Mouse (Mus musculus) urinary bladder, postnatal 14 days (tissue): Measurements from ENCODE around the gene Pip5k1b.

ENCODE experiments used
- DNase-seq: peaks from one replicate; pipeline ENCODE4 v3.0.0; 2021; ENCODE audit warnings: low spot score

The Pip5k1b gene

DNA sequence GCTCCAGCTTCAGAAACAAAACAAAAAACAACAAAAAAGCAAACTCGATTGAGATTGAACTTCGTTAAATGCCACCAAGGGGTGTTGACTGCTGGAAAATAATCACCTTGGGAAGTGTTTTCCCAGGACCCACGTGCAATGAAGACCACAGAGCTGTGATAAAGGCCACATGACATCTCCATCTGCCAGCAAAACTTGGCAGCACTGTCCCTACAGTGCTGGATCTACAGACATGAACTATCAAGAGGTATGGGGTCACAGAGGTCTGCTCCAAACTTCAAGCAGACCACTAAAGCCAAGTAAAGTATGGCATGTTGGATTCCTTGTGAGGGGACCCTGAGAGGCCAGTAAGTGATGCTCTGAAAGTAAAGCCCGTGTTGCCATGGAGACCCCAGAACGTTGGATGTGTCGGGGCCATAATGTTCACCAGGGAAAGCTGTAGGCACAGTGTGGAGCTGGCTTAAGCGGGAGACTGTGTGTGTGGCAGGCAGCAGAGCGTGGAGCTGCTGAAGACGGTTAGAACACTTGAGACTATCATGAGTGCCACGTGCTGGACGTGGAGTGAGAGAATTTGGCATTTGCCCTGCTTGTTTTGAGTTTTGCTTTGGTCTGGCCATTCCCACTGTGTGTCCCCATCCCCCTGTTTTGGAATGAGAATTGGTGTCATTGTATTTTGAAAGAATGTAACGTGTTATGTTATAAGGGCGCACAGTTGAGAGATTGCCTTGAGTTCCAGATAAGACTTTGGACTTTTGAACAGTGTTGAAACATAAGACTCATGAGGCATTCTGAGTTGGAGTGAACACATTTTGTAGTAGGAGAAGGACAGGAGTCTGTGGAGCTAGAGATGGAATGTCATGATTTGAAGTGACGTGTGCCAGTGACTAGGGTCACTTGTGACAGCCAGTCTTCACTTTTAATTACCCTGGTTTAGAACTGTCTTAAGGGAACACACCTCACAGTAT, 12.0 kb downstream of the Pip5k1b start:
- no peak for DNase-seq

DNA sequence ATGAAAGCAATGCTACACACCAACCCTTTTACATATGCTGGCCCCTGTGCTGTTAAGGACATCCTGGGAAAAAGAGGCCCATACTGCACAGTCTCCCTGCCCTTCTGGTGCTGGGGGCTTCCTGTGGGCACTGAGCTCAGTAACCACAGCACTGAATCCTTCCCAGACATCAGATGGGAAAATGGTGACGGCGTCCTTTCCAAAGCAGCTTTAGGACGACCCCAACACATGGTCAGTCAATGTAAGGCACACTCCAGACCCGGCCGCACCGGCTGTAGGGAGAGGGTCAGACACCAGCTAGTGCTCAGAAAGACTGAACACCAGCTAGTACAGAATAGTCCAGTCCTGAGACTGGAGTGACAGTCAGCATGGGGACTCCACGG, 13.4 kb downstream of the Pip5k1b start:
- DNase-seq: no peak

DNA sequence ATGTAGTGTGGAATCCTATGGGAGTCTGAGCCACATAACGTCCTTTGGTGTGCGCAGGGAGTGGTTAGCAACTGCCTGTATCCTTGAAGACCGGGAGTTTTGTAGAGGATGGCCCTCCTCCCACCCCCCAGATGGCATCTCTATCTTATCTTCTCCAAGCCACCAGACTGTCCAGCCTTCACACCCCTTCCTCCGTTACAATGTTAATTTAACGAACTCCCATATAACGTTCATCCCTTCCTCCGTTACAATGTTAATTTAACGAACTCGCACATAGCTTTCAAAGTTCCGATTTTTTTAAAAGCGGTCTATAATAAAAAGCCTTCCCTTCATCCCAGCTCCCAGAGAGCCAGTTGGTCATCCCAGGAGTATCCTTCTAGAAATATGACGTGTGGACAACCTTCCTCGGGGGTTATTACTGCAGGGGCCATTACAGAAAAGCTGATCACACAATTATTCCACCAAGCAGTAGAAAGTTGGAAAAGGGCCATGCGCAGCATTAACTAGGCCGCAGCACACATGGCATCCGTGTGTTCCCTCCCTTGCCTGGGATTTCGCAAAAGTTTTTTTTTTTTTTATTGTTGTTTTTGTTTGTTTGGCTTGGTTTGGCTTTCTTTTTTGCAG, 13.9 kb downstream of the Pip5k1b start:
- DNase-seq: no peak

DNA sequence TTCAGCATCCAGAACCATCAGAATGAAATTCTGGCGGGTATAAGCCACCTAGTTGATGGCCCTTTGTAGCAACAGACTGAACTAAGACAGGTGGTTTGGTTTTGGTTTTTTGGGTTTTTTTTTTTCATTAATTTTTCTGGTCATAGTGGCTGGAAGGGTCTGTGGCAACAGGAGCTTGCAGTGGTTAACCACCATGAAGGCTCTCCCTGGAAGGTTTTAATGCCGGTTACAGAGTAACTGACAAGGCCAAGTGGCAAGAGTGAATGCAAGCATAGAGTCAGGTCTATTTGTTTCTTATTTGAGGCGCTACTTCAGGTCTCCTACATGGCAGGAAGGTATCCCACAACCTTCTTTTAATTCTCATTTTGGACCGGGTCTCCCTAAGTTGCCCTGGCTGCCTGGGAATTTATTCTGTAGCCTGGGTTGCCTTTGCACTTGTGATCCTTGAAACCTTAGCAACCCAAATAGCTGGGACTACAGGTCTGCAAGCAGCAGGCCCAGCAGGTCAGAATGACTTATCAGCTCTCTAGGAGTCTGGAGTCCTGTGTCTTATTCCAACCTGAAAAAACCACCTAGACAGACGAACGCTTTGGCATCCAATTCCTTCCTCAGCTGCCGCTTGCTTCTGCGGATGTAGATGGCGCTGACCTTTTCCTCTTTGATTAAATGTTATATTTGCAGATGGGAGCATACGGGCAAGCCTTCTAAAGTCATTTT, 14.6 kb downstream of the Pip5k1b start:
- no peak for DNase-seq

DNA sequence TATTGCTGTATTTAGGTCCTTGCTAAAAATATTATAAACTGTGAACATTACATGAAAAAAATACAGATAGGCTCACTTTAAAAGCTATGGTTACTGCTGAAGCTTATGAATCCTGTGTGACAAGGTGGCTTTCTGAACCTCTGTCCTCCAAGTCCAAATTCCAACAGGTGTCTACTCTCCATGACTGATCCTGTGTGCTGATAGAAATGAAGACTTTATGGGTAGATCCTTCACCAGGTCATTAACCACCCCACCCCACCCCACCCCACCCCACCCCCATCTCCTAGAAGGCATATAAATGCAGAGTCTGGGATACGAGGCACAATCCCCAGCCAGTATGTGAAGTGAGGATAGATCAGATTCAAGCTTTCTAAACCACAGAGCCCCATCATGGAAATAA, 16.6 kb downstream of the Pip5k1b start:
- no peak for DNase-seq

DNA sequence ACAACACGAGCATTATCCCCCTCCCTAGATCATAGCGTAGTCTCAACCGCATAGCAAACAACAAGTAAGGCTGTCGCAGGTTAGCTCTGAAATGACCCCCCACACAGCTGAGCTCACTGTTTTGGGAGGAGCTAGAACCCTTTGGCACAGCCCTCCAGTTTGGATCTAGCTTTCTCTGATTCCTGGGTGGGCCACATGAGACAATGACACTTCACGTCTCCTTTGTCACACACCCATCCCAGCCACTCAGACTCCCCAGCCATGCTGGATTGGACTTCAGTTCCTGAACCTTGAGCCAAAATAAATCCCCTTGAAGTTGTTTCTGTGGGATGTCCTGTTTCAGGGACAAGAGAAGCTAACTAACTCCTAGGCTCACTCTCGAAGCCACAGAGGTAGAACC, 17.5 kb downstream of the Pip5k1b start:
- no peak for DNase-seq

DNA sequence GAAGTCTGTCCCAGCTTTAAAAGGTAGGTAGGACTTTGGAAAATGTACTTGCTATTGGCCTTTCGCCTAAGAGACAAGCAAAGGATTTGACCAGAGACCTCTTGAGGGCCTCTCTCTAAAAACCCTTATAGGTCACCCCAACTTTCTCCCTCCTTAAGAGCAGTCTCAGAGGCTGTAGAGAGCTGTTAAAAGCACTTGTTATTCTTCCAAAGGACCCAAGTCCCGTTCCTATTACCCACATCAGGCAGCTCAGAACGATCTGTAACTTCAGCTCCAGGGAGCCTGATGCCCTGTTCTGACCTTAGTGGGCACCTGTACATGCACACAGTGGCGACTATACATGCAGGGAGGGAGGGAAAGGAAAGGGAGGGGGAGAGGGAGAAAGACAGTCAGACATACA, 18.0 kb downstream of the Pip5k1b start:
- no peak for DNase-seq

DNA sequence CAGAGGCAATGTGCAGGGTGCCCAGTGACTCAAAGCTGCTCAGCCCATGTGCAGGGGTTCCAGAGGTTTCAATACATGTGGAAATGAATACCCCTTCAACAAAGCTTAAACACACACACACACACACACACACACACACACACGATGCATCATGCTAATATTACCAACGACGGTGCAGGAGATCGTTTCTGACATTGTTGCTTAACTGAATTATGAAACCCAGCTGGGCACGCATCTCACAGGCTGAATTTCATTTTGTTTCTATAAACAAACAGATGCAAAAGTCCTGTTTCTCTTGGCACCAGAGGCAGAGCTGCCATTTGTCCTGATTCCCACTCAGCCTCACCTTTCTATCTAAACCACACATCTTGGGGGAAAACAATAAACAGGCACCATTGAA, 18.8 kb downstream of the Pip5k1b start:
- no peak for DNase-seq

DNA sequence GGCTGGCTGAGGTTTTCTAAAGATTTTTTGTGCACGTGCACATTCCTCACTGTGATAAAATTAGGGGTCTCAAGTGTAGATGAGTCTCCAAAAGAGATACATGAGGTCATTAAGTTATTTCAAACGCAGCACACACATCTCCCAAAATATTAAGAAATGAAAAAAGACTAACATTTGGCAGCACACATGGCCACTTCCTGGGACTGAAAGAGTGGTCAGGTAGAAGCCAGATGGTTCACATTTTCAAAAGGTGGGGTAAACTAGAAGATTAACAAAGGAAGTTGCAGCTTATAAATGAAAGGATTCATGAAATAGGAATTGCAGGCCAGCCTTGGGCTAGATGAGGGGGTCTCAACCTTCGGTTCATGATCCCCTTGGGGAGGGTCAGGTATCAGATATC, 19.4 kb downstream of the Pip5k1b start:
- DNase-seq: no peak

DNA sequence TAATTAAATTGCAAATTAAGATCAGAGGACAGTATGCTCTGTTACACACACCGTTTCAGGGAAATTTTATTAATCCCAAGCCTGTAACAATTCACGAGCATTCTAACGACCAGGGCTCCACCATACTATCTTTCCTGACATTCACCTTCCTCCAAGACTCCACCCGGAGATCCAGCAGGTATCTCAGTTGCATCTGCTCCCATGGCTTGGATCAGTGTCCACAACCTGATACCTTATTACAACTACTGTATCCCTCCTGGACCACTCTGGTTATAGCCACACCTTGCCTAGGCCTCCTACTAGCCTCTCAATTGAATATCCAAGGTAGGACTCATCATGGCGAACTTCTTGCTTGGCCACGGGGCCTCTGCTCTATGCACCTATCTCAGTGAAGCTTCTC, 20.5 kb downstream of the Pip5k1b start:
- DNase-seq: no peak

DNA sequence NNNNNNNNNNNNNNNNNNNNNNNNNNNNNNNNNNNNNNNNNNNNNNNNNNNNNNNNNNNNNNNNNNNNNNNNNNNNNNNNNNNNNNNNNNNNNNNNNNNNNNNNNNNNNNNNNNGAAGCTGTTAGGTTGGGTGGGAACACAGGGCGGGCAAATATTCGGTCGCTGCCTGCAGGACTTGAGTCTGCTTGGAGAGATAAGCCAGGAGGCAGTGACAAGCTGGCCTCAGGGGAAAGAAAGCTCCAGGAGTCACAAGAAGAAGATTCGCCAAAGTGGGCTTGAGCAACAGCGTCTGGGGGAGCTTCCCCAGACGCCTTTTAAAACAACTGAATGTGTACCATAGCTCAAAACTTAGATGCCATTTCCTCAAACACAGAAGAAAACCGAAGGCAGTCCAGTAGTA, 20.9 kb downstream of the Pip5k1b start:
- no peak for DNase-seq

DNA sequence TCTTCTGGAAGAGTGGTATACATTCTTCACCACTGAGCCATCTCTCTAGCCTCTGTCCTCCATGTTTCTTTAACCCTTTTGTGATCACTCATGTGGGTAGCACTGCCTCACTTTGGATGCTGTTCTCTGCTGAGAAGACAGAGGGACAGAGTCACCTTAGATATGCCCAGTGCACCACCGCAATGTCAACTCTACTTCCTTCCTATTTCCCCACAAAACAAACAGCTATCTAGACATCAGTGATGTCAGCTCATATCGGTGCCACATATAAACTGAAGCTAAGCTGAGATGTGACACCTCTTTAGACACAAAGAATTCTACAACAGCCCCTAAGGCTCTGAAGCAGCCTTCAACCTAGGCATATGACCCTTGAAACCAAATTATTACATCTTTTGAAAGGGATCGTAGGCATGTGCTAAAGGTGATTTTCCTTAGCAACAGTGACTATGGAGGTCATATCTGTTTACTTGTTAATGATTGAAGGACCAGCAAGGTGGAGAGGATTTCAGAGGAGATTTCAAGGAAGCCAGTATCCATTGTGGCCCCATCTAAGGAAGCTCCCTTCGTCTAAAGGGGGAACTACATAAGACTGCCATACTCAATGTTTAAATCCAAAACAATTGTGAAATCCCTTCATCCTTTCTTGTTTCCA, 26.6 kb downstream of the Pip5k1b start:
- no peak for DNase-seq

DNA sequence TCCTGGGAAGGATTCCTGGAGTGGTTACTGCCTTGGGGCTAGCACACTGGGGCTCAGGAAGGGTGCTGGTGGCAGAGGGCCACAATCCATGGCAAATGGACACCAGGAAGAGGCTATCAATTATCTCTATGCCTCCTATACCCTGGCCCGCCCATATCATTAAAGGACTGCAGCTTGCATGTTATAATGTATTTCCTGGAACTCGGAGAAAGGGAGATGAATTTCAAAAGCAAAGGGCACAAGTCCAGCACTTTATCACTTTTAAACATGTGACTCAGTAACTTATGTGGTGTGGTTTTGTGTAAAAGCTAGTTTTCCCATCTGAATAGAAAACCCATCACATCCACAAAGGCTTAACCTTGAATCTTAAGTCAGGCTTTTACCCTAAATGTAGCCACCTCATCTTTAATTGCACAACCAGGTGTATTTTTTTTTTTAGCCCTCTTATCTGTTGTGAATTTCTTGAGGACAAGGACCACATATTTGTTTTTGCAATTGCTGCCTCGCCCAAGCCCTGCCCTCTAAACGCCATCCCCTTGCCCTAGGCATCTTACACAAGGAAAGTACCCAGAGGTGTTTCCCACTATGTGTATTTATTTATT, 27.4 kb downstream of the Pip5k1b start:
- no peak for DNase-seq

DNA sequence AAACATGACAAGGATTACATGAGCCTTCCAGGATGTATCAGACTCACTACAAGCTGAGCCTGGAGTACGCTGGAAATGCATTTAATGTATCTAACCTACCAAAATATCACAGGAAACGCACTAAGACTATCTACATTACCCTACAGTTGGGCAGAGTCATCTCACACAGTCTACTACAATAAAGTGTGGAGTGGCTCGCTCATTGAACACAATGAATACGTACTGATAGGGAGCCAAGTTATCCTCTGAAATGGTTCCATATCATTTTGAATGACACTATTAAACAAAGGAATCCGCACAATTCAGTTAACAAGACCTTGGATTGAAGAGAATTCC, 28.1 kb downstream of the Pip5k1b start:
- DNase-seq: no peak

DNA sequence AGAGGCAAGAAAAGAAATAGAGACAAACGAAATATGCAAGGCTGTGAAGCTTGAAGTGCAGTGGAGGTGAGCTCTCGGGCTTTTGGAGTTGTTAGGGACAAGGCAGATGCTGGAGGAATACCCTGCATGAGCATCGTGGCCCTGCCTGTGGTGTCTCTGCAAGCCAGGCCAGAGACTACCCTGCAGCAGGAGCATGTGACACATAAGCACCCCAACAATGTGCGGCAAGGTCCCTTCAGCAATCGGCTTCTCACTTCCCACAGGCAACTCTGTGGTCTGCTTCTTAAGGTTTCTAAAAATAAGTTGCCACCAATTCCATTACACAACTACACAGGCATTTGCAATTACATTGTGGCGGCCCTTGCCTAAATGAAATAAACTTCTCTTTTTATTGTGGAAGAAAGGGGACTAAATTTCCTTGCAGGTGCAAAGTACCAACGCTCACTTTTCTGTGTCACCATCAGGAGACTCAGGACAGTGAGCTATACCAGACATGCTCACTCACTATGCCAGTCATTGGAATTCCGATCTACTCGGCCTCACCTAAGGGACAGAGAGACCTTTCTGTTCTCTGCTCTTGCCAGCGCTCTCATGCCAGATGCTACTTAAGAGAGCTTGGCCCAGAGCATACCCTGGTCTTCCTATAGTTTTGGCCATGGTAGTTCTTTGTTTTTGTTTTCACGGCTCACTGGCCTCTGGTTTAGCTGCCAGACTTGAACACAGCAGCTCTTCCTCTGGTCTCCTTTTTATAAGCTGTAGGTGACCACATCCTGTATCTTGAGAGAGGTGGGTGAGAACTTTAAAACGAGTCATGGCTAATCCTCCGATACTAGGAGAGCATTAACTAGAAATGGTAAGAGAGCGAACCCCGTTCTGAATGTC, 28.7 kb downstream of the Pip5k1b start:
- no peak for DNase-seq

DNA sequence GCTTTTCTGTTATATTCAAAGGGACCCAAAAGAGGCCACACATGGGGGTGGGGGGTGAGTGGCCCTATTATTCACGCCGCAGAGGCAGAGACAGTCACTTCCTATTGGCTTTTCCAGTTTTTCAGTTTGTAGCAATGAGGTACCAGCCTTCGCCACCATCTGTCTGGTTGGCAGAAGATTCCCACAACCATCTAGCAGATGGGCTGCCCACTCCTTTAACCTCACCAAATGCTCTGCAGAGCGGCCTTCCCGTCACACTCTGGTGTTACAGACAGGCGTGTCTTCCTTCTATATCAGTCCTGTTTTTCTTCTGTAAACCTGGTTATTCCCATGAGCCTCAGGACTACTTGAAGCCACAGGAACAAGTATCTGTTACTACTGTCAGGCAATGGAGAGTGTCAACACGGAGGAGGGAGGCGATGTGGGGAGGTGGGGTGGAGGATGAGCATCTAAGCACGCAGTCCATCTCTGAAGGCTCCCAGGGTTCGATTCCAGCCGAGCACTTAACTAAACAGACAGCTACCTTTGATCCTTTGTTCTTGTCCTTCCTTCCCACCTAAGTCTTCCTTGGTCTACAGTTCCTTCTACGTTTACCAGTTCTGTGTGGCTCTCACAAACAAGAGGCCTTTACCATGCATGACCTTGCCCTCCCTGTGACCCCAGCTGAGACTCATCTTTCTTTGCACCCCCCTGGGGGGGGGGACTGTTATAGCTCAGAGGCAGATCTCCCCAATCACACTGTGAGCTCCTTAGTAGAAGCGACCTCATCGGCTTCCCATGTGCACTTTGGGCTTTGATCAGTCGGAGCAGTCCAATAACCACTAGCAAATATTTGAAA, 32.0 kb downstream of the Pip5k1b start:
- no peak for DNase-seq

DNA sequence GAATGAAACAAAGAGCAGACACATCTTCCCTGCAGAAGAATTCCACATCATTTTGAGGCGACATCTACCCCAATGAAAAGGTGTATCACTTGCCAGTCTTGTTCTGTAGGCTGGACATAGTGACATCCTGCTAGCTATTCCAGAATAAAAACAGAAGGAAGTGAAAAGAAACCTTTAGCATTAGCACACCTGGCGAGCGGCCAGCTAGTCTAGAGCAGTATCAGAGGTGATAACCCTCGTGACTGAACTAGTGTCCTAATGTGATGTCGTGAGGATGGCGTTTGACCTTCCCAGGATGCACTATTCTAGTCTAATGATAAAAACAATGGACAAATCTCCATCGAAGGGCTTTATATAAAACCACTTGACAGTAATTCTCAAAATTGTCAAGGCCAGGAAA, 33.7 kb downstream of the Pip5k1b start:
- DNase-seq: no peak

DNA sequence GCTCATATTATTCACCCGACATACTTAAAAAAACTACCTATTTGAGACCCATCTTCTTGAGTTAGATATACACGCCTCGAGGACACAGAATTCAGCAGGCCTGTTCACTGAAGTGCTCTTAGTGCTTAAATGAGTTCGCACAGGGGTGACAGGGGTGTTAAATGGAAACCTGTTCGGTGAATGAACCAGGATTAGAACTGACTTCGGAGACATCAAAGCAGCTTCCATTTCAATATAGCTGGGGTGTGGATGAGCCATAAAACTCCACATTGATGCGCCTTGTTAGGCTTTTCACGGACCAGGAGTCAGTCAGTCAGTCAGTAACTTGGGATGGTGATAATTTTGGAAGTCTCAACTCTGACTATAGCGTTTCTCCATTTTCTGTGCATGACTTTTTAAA, 34.5 kb downstream of the Pip5k1b start:
- DNase-seq: no peak

DNA sequence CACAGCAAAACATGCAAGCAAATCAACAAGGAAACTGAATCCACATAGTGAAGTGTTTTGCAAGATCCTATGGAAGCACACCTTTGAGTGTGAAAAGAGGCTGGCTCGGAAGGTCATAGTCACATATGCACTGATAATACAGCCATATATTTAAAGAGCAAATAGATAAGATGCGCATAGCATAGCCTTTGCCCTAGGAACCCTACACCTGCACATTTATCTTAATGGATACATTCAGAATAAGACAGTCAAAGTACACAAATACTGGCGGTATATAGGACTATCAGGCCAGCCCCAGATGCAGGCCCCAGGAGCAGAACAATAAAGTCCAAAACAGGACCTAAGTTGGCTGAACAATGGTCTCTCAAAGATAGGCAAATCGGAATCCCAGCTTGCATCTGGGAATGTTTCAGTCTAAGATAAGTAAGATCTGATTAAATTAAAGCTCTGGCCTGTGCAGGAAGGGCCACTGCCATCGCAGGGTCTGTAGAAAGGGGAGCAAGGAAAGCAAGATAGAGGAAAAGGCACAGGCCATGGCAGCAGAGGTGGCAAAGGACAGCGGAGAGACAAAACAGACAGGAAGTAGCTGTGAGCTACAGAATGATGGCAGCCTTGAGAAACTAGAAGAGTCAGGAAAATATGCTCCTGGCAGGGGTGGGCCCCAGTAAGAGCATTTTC, 35.8 kb downstream of the Pip5k1b start:
- no peak for DNase-seq

DNA sequence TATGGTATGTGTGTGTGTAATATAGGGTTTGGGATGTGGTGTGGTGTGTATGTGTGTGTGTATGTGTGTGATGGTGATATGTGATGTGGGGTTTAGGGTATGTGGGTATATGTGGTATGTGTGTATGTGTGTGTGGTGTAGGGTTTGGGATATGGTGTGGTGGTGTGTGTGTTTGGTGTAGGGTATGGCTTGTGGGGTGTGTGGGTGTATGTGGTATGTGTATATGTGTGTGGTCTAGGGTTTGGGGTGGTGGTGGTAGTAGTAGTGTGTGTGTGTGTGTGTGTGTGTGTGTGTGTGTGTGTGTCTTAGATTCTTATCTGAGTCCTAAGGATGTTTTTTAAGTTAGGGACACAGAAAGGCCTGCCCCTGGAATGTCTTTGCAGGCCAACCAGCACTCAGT, 37.3 kb downstream of the Pip5k1b start:
- no peak for DNase-seq
